Mouse (Mus musculus): Measurements from ENCODE around the gene Dlg2. TPM values are rescaled to one million over a fixed set of nuclear protein-coding genes. Genes with fewer than 3 reads are reported as not detected.

Dlg2 gene
- polyA plus RNA-seq, 1 experiment, result 6.0 TPM

- no peaks in the 10 kb centered on the region for H3K4me1 ChIP-seq (replicated peaks; ENCODE audit: control insufficient read depth, insufficient read depth, low read length)
- WGBS, result 96% methylated on average over 2 of the region's 2 CpGs
- no peaks in the 10 kb centered on the region for H3K36me3 ChIP-seq (ENCODE audit: control insufficient read depth, insufficient read depth, low read length)
- no peak for TF ChIP-seq POLR2A (IDR thresholded peaks at IDR 0.05; ENCODE audit: control insufficient read depth, extremely low read depth, insufficient read depth, low read length, poor library complexity)
- no peak for TF ChIP-seq CTCF (IDR thresholded peaks at IDR 0.05; ENCODE audit: borderline replicate concordance, control insufficient read depth, extremely low read depth, insufficient read depth, low read length, poor library complexity)
- H3K27ac ChIP-seq (ENCODE audit: control insufficient read depth, insufficient read depth, low read length), result no peak overlapping the region
- H3K27me3 ChIP-seq (ENCODE audit: control insufficient read depth, insufficient read depth, low read length), result no peaks in the 10 kb centered on the region
- no peak overlapping the region for H3K4me3 ChIP-seq (ENCODE audit: control insufficient read depth, insufficient read depth, low read length)
- DNase-seq, result no peak
Observed at GRCm38 (mm10) chr7:91570969-91571368, 1094.5 kb downstream of the Dlg2 start.

GRCm38 (mm10) chr7:91572666-91573065 lies 1096.2 kb downstream of the Dlg2 start:
- Histone ChIP-seq H3K36me3 (ENCODE audit: control insufficient read depth, insufficient read depth, low read length) (no peaks in the 10 kb centered on the region), H3K4me1 (replicated peaks; ENCODE audit: control insufficient read depth, insufficient read depth, low read length) (no peaks in the 10 kb centered on the region), H3K27me3 (ENCODE audit: control insufficient read depth, insufficient read depth, low read length) (no peaks in the 10 kb centered on the region), H3K4me3 (ENCODE audit: control insufficient read depth, insufficient read depth, low read length) (no peak overlapping the region), H3K27ac (ENCODE audit: control insufficient read depth, insufficient read depth, low read length) (no peak overlapping the region)
- no peak for DNase-seq
- TF ChIP-seq POLR2A (IDR thresholded peaks at IDR 0.05; ENCODE audit: control insufficient read depth, extremely low read depth, insufficient read depth, low read length, poor library complexity) (no peak), CTCF (IDR thresholded peaks at IDR 0.05; ENCODE audit: borderline replicate concordance, control insufficient read depth, extremely low read depth, insufficient read depth, low read length, poor library complexity) (no peak)
- 72% methylated on average over 2 of the region's 2 CpGs for WGBS

GRCm38 (mm10) chr7:91573321-91573720 lies 1096.8 kb downstream of the Dlg2 start:
- DNase-seq, result no peak
- H3K36me3 ChIP-seq (ENCODE audit: control insufficient read depth, insufficient read depth, low read length), result no peaks in the 10 kb centered on the region
- no peak overlapping the region for H3K27ac ChIP-seq (ENCODE audit: control insufficient read depth, insufficient read depth, low read length)
- H3K4me3 ChIP-seq (ENCODE audit: control insufficient read depth, insufficient read depth, low read length), result no peak overlapping the region
- H3K4me1 ChIP-seq (replicated peaks; ENCODE audit: control insufficient read depth, insufficient read depth, low read length), result no peaks in the 10 kb centered on the region
- no peaks in the 10 kb centered on the region for H3K27me3 ChIP-seq (ENCODE audit: control insufficient read depth, insufficient read depth, low read length)
- no peak for TF ChIP-seq CTCF (IDR thresholded peaks at IDR 0.05; ENCODE audit: borderline replicate concordance, control insufficient read depth, extremely low read depth, insufficient read depth, low read length, poor library complexity)
- no peak for TF ChIP-seq POLR2A (IDR thresholded peaks at IDR 0.05; ENCODE audit: control insufficient read depth, extremely low read depth, insufficient read depth, low read length, poor library complexity)

- no peak for DNase-seq
- H3K27me3 ChIP-seq (ENCODE audit: control insufficient read depth, insufficient read depth, low read length), result no peaks in the 10 kb centered on the region
- 93% methylated on average over 6 of the region's 6 CpGs for WGBS
- H3K4me3 ChIP-seq (ENCODE audit: control insufficient read depth, insufficient read depth, low read length), result no peak overlapping the region
- no peak overlapping the region for H3K27ac ChIP-seq (ENCODE audit: control insufficient read depth, insufficient read depth, low read length)
- no peaks in the 10 kb centered on the region for H3K4me1 ChIP-seq (replicated peaks; ENCODE audit: control insufficient read depth, insufficient read depth, low read length)
- H3K36me3 ChIP-seq (ENCODE audit: control insufficient read depth, insufficient read depth, low read length), result no peaks in the 10 kb centered on the region
- TF ChIP-seq POLR2A (IDR thresholded peaks at IDR 0.05; ENCODE audit: control insufficient read depth, extremely low read depth, insufficient read depth, low read length, poor library complexity) (no peak), CTCF (IDR thresholded peaks at IDR 0.05; ENCODE audit: borderline replicate concordance, control insufficient read depth, extremely low read depth, insufficient read depth, low read length, poor library complexity) (no peak)
Observed at GRCm38 (mm10) chr7:91576216-91576615, 1099.7 kb downstream of the Dlg2 start.

GRCm38 (mm10) chr7:91582203-91582602 lies 1105.7 kb downstream of the Dlg2 start:
- Histone ChIP-seq H3K27ac (ENCODE audit: control insufficient read depth, insufficient read depth, low read length) (no peak overlapping the region), H3K36me3 (ENCODE audit: control insufficient read depth, insufficient read depth, low read length) (no peaks in the 10 kb centered on the region), H3K4me3 (ENCODE audit: control insufficient read depth, insufficient read depth, low read length) (no peak overlapping the region), H3K4me1 (replicated peaks; ENCODE audit: control insufficient read depth, insufficient read depth, low read length) (no peaks in the 10 kb centered on the region), H3K27me3 (ENCODE audit: control insufficient read depth, insufficient read depth, low read length) (no peaks in the 10 kb centered on the region)
- 76% methylated on average over 2 of the region's 2 CpGs for WGBS
- no peak for DNase-seq
- TF ChIP-seq POLR2A (IDR thresholded peaks at IDR 0.05; ENCODE audit: control insufficient read depth, extremely low read depth, insufficient read depth, low read length, poor library complexity), result no peak
- no peak for TF ChIP-seq CTCF (IDR thresholded peaks at IDR 0.05; ENCODE audit: borderline replicate concordance, control insufficient read depth, extremely low read depth, insufficient read depth, low read length, poor library complexity)

GRCm38 (mm10) chr7:91583566-91583965 lies 1107.1 kb downstream of the Dlg2 start:
- 50% methylated on average over 1 of the region's 1 CpGs for WGBS
- TF ChIP-seq POLR2A (IDR thresholded peaks at IDR 0.05; ENCODE audit: control insufficient read depth, extremely low read depth, insufficient read depth, low read length, poor library complexity), result no peak
- no peak for TF ChIP-seq CTCF (IDR thresholded peaks at IDR 0.05; ENCODE audit: borderline replicate concordance, control insufficient read depth, extremely low read depth, insufficient read depth, low read length, poor library complexity)
- no peaks in the 10 kb centered on the region for H3K4me1 ChIP-seq (replicated peaks; ENCODE audit: control insufficient read depth, insufficient read depth, low read length)
- no peak overlapping the region for H3K4me3 ChIP-seq (ENCODE audit: control insufficient read depth, insufficient read depth, low read length)
- no peaks in the 10 kb centered on the region for H3K36me3 ChIP-seq (ENCODE audit: control insufficient read depth, insufficient read depth, low read length)
- DNase-seq, result no peak
- H3K27ac ChIP-seq (ENCODE audit: control insufficient read depth, insufficient read depth, low read length), result no peak overlapping the region
- no peaks in the 10 kb centered on the region for H3K27me3 ChIP-seq (ENCODE audit: control insufficient read depth, insufficient read depth, low read length)
